Mouse (Mus musculus): ENCODE results near the gene Krtap5-1. TPM values are rescaled to one million over a fixed set of nuclear protein-coding genes. Genes with fewer than 3 reads are reported as not detected.
"Not testable (repeated sequence)": the region's sequence is repeated elsewhere in the genome, so short reads cannot be mapped to it uniquely, and the experiment has no call there.

Gene Krtap5-1
- polyA plus RNA-seq, 1 experiment from 2014 or later = not detected

DNA sequence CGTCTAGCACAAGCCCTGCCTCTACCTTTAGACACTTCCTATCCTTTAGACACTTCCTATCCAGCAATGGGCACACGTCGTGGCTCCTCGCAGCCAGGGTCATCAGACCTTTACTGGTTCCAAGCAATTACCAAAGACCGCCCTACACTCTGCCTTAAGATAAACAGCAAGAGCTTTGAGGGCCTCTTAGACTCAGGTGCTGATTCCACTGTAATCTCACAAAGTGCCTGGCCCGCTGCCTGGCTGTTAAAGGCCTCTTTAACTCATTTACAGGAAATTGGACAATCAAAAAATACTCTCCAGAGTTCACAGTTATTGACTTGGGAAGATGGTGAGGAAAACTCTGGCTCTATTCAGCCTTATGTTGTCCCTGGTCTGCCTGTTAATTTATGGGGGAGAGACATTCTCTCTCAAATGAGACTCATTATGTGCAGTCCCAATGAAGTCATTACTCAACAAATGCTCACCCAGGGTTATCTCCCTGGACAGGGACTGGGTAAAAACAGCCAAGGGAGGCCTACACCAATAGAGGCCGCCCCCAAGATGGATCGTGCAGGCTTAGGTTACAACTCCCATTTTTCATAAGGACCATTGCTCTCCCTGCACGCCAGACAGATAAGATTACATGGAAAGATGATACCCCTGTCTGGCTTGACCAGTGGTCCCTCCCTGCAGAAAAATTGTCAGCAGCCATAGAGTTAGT, 10.9 kb downstream of the Krtap5-1 start:
- WGBS = 84% methylated on average over 9 of the region's 9 CpGs
- peaks cover 16% of the 10 kb centered on the region for H3K27me3 ChIP-seq (replicated peaks)
- ATAC-seq (replicated peaks); H3K27ac ChIP-seq; H3K9ac ChIP-seq; H3K36me3 ChIP-seq (replicated peaks); H3K4me3 ChIP-seq; H3K9me3 ChIP-seq: not testable (repeated sequence)
- peaks cover 18% of the 10 kb centered on the region for H3K4me1 ChIP-seq
- H3K4me2 ChIP-seq = 0 out of 2 replicates have a peak overlapping the region, but pooled peaks have one; percentile 70

- Histone ChIP-seq H3K9ac (peak overlapping the region; percentile 31), H3K9me3 (no peaks in the 10 kb centered on the region), H3K4me2 (peak overlapping the region; percentile 70), H3K4me3 (peak overlapping the region; percentile 44), H3K4me1 (peaks cover 18% of the 10 kb centered on the region), H3K27me3 (replicated peaks) (peaks cover 16% of the 10 kb centered on the region), H3K36me3 (replicated peaks) (no peaks in the 10 kb centered on the region), H3K27ac (peak overlapping the region; percentile 76)
- 22% methylated on average over 23 of the region's 23 CpGs for WGBS
- ATAC-seq (replicated peaks) = peak; percentile 88
Observed at GRCm38 (mm10) chr7:142285130-142285835, 11.6 kb downstream of the Krtap5-1 start.

- Histone ChIP-seq H3K9me3 (no peaks in the 10 kb centered on the region), H3K9ac (peak overlapping the region; percentile 38), H3K4me2 (peak overlapping the region; percentile 70), H3K27ac (peak overlapping the region; percentile 76), H3K36me3 (replicated peaks) (no peaks in the 10 kb centered on the region), H3K4me1 (peaks cover 18% of the 10 kb centered on the region), H3K27me3 (replicated peaks) (peaks cover 16% of the 10 kb centered on the region), H3K4me3 (peak overlapping the region; percentile 44)
- peak; percentile 87 for ATAC-seq (replicated peaks)
- WGBS = under 1% methylated on average over 19 of the region's 19 CpGs
Observed at GRCm38 (mm10) chr7:142284615-142285080, 12.3 kb downstream of the Krtap5-1 start.

DNA sequence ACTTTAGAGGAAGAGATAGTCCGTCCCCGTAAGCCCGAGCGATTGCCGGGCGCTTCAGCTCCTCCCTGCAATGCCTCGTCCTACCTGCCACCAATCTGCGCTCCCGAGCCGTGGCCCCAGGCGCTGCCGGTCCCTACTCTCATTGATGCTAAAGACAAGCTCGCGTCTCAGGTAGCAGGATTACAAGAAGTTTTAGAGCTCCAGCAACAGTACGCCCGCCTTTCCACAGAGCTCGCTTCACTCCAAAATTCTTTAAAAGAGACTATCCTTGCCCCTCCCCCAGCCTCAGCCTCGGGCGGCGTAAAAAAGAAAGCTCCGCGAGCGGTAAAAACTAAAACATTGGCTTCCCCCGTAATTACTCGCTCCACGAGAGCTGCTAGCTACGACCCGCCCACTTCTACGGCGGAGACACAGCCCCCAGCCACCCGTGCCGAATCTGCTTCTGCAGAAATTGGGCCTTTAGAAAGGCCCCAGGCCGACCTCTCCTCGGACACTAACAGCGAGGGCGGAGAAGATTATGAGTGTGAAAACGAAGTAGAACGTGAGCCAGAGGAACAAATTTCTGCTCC, 12.8 kb downstream of the Krtap5-1 start:
- WGBS = under 1% methylated on average over 38 of the region's 38 CpGs
- Histone ChIP-seq H3K36me3 (replicated peaks) (no peaks in the 10 kb centered on the region), H3K4me1 (peaks cover 18% of the 10 kb centered on the region), H3K9ac (peak overlapping the region; percentile 38), H3K4me2 (peak overlapping the region; percentile 70), H3K9me3 (no peaks in the 10 kb centered on the region), H3K4me3 (peak overlapping the region; percentile 44), H3K27ac (peak overlapping the region; percentile 76), H3K27me3 (replicated peaks) (peaks cover 16% of the 10 kb centered on the region)
- peak; percentile 65 for ATAC-seq (replicated peaks)

DNA sequence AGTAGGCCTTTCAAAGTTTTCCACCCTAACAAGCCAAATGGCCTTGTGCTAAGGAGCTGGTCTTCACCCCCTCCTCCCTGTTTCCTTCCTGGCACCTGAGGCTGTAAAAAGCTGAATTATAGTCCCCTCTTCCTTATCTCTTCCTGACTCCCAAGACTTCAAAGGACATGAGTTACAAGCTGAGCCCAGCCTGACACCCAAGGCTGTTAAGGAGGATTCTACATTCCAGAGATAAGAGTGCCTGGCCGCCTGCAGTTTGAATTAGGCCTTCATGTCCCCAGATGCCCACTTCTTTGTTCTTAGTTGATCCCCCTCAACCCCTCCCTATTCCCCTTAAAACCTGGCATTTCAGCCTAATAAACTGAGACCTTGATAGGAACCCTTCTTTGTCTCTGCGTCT, 14.1 kb downstream of the Krtap5-1 start:
- H3K9me3 ChIP-seq; ATAC-seq (replicated peaks); H3K36me3 ChIP-seq (replicated peaks); H3K9ac ChIP-seq; H3K4me3 ChIP-seq; H3K27ac ChIP-seq: not testable (repeated sequence)
- Histone ChIP-seq H3K27me3 (replicated peaks) (peaks cover 16% of the 10 kb centered on the region), H3K4me2 (peak overlapping the region; percentile 70; the same call in 1 of the 2 replicates), H3K4me1 (peaks cover 18% of the 10 kb centered on the region)
- WGBS = 17% methylated on average over 2 of the region's 2 CpGs

- WGBS = 65% methylated on average over 1 of the region's 1 CpGs
- ATAC-seq (replicated peaks) = not testable (repeated sequence)
Observed at GRCm38 (mm10) chr7:142279291-142279690, 17.6 kb downstream of the Krtap5-1 start.

DNA sequence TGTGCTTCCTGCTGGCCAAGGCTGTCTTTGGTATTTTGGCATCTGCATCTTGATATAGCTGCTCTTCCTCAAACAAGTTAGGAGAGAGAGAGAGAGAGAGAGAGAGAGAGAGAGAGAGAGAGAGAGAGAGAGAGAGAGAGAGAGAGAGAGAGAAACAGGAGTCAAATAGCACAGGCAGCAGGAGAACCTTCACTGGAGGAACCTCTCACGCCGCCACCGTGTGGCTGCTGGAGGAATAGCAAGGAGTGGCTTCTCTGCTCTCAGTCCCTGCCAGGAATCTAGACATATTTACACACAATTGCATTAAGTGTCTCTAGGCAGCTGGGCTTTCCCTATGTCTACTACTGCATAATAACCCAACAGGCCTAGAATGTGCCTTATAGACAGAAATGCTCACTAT, 18.7 kb downstream of the Krtap5-1 start:
- not testable (repeated sequence) for H3K9me3 ChIP-seq; H3K4me2 ChIP-seq; H3K27ac ChIP-seq; H3K4me1 ChIP-seq; H3K36me3 ChIP-seq (replicated peaks); H3K4me3 ChIP-seq; ATAC-seq (replicated peaks); H3K9ac ChIP-seq
- peaks cover 15% of the 10 kb centered on the region for H3K27me3 ChIP-seq (replicated peaks)
- WGBS = 0% methylated on average over 3 of the region's 3 CpGs

More at GRCm38 (mm10) chr7:142279291-142279690, 17.6 kb downstream of the Krtap5-1 start:
- H3K27me3 ChIP-seq (replicated peaks) = peaks cover 16% of the 10 kb centered on the region
- H3K36me3 ChIP-seq (replicated peaks); H3K4me3 ChIP-seq; H3K4me2 ChIP-seq; H3K9me3 ChIP-seq; H3K9ac ChIP-seq; H3K27ac ChIP-seq: not testable (repeated sequence)
- H3K4me1 ChIP-seq = peaks cover 12% of the 10 kb centered on the region

GRCm38 (mm10) chr7:142274263-142274662, 22.7 kb downstream of the Krtap5-1 start, which contains the start of gene Gm4559:
Gene Gm4559, minus strand, starts transcription at chr7:142274363.
- ATAC-seq (replicated peaks); H3K4me1 ChIP-seq; H3K36me3 ChIP-seq (replicated peaks); H3K27ac ChIP-seq; H3K27me3 ChIP-seq (replicated peaks); H3K4me3 ChIP-seq; H3K4me2 ChIP-seq; H3K9me3 ChIP-seq; H3K9ac ChIP-seq: not testable (repeated sequence)

- H3K36me3 ChIP-seq (replicated peaks); H3K27me3 ChIP-seq (replicated peaks); H3K4me3 ChIP-seq; ATAC-seq (replicated peaks); H3K4me1 ChIP-seq; H3K9ac ChIP-seq; H3K9me3 ChIP-seq; H3K27ac ChIP-seq; H3K4me2 ChIP-seq: not testable (repeated sequence)
- WGBS = 54% methylated on average over 1 of the region's 1 CpGs
Observed at GRCm38 (mm10) chr7:142258254-142258653, 38.7 kb downstream of the Krtap5-1 start, which contains the start of gene Gm2431. Gene Gm2431, minus strand, starts transcription at chr7:142258354.

GRCm38 (mm10) chr7:142255517-142255916, 41.4 kb downstream of the Krtap5-1 start:
- WGBS = 0% methylated on average over 2 of the region's 2 CpGs
- ATAC-seq (replicated peaks) = no peak
- H3K4me1 ChIP-seq = no peaks in the 10 kb centered on the region

DNA sequence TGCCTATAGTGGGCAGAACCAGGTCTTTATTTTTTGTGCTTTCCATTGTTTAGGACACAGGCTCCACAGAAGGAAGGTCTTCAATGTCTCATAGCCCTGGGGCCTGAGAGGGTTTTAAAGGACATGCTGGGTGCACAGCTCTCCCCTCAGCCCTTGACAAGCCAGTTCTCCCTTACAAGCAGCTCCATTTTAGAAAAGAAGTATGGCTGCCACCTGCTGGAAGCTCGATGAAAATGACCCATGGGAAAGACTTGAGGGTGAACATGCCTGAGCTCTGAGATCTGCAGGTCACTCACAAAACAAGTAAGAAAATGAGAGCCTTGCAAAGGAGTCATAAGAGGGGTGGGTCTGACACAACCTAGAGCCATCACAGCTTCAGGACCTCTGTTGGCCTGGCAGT, 47.1 kb downstream of the Krtap5-1 start:
- Histone ChIP-seq H3K4me3 (no peak overlapping the region), H3K9ac (no peak overlapping the region), H3K27me3 (replicated peaks) (no peaks in the 10 kb centered on the region), H3K27ac (no peak overlapping the region), H3K36me3 (replicated peaks) (no peaks in the 10 kb centered on the region), H3K9me3 (no peaks in the 10 kb centered on the region), H3K4me1 (no peaks in the 10 kb centered on the region), H3K4me2 (no peak overlapping the region)
- no peak for ATAC-seq (replicated peaks)
- WGBS = 0% methylated on average over 1 of the region's 1 CpGs

More at GRCm38 (mm10) chr7:142255517-142255916, 41.4 kb downstream of the Krtap5-1 start:
- Histone ChIP-seq H3K27ac (no peak overlapping the region), H3K27me3 (replicated peaks) (no peaks in the 10 kb centered on the region), H3K4me2 (no peak overlapping the region), H3K9ac (no peak overlapping the region), H3K9me3 (no peaks in the 10 kb centered on the region), H3K4me3 (no peak overlapping the region), H3K36me3 (replicated peaks) (no peaks in the 10 kb centered on the region)
